Mouse (Mus musculus): Measurements from ENCODE around the gene Mfsd13b.

The Mfsd13b gene

GRCm38 (mm10) chr7:120982968-120983367, 659 bp downstream of the Mfsd13b start:
- in situ Hi-C loops (cut with MboI, MseI): no loop called here

- in situ Hi-C loops (cut with MboI, MseI): no loop called here
Measured at GRCm38 (mm10) chr7:120991191-120991590, 8.9 kb downstream of the Mfsd13b start.

GRCm38 (mm10) chr7:120999021-120999530, 16.8 kb downstream of the Mfsd13b start:
- in situ Hi-C loops (cut with MboI, MseI): no loop called here

DNA sequence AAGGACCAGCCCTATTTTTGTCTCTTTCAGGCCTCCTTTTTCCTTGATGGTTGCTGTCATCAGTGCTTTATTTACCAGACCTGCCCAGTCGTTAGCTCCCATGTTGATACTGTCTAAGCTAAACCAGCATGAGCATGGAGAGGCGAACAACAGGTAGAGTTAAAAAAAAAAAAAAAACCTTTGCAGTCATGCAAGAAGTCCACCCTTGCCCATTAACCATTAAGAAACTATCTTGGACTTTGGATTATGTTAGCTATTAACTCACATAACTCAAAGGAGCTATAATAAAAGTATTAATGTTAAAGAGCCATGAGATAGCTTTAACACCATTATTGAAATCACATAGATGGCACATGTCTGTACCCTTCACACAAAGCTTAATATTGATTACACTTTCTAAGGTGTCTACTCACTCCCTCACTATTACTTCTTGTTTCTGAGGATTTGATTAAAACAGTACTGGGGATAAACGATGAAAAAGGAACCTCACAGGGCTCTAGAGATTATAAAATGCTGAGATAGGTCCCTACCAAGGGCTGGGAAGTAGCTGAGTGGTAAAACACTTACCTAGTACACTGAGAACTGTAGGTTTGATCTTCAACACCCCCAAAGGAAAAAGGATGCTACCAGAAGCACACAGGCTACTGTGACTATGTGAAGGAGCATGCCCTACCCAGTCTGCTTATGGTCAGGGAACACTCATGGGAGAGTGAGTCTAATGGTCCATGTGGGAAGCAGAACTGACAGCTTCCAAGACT, 17.9 kb downstream of the Mfsd13b start:
- in situ Hi-C loops (cut with MboI, MseI): no loop called here

GRCm38 (mm10) chr7:121001879-121002278, 19.6 kb downstream of the Mfsd13b start:
- in situ Hi-C loops (cut with MboI, MseI): no loop called here

DNA sequence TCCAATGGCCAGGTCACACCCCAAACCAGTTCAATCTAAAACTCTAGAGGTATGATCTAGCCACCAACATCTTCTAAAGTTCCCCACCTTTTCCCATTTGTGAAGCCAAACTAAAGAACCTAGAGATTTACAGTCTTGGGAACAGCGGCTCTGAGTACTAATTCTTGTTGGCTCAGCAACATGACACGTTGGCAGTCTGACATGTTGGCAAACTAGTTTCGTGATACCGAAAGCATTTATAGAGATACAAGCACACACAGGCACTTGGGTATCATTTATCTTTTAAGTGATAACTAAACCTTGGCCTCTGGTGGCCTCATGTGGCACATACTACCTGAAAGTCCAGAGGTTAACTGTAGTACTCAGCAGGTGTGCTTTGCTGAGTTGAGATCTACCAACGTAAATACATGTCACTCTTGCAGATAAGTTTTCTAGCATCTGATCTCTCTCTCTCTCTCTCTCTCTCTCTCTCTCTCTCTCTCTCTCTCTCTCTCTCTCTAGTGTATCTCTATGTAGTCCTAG, 20.2 kb downstream of the Mfsd13b start:
- in situ Hi-C loops (cut with MboI, MseI): no loop called here

GRCm38 (mm10) chr7:121003793-121004418, 21.6 kb downstream of the Mfsd13b start:
- in situ Hi-C loops (cut with MboI, MseI): no loop called here

DNA sequence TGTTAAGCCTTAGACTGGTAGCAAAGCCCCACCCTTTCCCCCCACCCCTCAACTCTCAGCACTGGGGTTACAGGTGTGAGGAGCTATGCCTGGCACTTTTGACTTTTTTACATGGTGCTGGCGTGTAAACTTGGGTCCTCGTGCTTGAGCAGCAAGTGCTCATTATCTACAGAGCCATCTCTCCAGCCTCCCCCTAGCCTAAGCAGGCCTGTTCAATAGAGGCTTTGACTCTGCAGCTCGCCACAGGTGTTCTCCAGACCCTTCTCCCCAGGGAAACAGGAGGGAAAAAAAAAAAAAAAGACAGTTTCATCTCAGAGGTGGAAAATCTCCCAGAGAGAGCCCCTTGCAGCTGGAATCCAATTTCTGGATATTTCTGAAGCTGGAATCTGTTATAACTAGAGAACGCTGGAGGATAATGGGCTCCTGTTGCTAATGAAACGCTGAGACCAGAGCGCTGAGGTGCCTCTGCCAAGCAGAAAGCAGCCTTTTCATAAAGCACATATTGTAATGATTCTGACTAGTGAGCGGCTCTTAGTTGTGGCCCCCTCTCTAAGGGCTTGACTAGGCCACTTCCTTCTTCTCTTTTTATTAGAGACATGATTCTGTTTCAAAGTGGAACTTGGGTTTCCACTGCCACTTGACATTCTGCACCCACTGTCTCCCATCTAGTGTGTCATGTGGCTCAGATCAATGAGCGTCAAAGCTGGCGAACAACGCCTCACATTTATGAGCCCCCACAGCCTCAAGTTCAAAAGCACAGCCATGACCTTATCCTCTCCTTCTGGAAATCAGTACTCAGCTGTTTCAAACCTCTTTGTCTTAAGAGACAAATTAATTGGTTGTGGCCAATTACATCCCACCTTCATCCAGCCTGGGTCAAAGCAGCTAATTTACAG, 29.7 kb downstream of the Mfsd13b start:
- in situ Hi-C loops (cut with MboI, MseI): no loop called here

DNA sequence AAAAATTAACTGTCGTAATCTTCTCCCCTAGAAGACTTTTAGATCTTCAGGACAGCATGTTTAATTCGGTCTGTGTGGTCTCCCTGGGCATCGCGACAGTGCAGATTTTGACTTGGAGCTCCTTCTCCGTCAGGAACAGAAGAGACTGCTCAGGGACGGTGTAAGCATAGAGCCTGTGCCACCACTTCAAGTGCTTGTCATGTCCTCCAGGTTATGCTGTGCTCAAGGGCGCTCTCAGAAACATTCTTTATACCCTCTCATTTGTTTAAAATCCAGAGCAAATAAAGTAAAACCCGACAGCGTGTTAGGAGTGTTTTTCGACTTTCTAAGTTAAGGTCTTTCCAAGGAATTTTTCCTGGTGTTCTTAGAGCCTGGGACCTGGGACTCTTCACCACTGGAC, 32.2 kb downstream of the Mfsd13b start:
- in situ Hi-C loops (cut with MboI, MseI): no loop called here

GRCm38 (mm10) chr7:121018778-121019177, 36.5 kb downstream of the Mfsd13b start:
- in situ Hi-C loops (cut with MboI, MseI): no loop called here

GRCm38 (mm10) chr7:121020277-121020676, 38.0 kb downstream of the Mfsd13b start:
- in situ Hi-C loops (cut with MboI, MseI): no loop called here

DNA sequence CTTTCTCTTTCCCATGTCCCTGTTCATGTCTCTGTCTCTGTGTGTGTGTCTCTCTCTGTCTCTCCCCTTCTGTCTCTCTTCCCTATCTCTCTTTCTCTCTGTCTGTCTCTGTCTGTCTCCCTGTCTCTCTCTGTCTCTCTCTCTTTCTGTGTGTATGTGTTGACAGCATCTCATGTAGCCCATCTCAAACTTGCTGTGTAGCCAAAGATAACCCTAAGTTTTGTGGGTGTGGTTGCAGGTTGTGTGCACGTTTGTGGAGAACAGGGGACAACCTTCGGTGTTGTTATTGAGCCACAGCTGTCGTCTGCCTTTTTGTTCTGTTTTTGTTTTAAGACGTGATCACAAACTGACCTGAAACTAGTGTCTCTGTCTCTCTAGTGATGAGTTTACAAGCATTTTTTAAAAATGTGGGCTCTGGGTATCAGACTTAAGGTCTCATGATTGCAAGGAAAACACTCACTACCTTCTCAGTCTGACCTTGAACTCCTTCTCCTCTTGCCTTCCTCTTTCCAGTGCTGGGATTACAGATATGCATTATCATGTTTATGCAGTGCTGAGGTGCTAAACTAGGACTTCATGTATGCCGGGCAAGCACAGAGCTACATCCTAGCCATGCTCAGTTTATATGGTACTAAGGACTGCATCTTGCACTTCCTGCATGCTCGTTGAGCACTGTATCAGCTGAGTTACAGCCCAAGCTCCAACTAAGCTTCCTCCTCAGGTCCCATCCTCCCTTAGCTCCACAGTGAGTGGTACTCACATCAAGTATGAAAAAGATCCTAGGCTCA, 43.1 kb downstream of the Mfsd13b start:
- in situ Hi-C loops (cut with MboI, MseI): no loop called here

DNA sequence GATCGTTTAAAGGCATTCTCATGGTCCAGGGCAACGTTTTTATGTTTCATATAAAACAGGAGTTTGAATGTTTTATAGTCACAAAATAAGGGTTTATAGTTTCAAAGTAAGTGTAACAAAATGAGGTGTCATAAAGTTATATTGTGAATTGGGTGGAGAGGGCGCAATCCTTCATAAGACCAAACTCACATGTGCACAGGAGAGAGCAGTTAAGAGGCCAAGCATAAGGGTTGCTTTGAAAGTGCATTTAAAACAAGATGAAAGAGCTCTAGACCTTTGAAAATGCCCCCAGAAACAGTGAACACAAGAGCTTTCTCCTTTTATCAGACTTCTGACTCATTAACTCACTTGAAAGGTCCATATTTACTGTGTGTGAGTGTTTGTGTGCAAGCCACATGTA, 44.0 kb downstream of the Mfsd13b start:
- in situ Hi-C loops (cut with MboI, MseI): no loop called here

GRCm38 (mm10) chr7:121029947-121030346, 47.6 kb downstream of the Mfsd13b start:
- in situ Hi-C loops (cut with MboI, MseI): loop anchor here (5.0 kb wide), 1 partner anchor 193 kb away; no protein-coding TSS in a partner anchor

- in situ Hi-C loops (cut with MboI, MseI): loop anchor here (5.0 kb wide), 1 partner anchor 197 kb away; no protein-coding TSS in a partner anchor
Measured at GRCm38 (mm10) chr7:121033856-121034652, 51.7 kb downstream of the Mfsd13b start, which contains the start of gene Mettl9. Mettl9 (plus strand) TSS chr7:121034445.

DNA sequence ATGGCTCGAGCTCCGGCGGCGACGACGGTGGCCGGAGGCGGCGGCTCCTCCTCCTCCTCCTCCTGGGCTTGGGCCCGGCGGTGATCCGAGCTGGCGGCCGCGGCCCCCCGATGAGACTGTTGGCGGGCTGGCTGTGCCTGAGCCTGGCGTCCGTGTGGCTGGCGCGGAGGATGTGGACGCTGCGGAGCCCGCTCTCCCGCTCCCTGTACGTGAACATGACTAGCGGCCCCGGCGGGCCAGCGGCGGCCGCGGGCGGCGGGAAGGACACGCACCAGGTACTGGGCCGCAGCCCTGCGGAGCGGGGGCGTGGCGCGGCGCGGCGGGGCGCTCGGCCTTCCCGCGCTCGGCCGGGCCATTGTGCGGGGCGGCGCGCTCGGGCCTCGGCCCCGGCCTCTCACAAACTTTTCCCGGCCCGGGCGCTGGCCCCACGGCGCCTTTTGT, 52.4 kb downstream of the Mfsd13b start:
- in situ Hi-C loops (cut with MboI, MseI): loop anchor here (5.0 kb wide), 1 partner anchor 197 kb away; no protein-coding TSS in a partner anchor

DNA sequence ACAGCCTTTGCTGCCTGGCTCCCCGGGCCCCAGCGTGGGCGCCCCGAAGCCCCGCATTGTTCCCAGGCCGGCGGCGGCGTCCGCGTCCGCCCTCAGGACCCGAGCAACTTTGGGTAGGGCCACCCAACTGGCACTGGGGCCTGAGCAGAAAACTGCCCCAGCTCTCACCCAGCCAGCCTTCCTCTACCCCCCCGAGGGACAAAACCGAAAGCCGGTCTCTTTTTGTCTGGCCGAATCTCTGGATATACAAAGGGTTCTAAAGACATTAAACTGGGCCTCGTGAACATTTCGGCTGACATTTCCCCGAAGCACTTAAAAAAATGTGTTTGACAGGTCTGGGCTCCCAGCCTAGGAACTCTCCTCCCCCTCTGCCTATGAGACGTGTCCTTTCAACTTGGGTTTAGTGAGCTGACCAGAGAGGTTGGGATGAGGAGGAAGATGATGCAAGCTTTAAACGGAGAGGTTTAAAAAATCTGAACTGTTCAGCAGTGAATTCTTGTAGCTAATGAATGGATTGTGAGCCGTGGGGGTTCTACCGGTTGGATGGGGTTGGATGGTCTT, 52.9 kb downstream of the Mfsd13b start:
- in situ Hi-C loops (cut with MboI, MseI): no loop called here

DNA sequence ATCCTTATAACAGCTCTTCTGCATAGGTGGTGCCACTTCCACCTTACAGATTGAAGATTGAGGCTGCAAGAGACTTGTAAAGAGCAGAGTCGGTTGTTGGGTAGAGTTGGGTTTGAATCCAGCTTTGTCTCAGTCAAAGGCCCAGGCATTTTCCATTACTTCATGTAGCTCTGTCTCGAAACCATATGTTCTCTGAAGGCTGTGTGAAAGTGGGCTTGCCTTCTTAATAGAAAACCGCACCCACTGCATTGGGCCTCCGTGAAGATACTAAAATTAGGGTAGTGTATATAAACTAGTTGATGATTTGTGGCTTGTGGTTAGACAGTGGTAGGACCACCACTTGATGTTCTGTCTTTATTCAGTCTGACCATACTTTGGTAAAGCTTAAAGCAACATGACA, 58.3 kb downstream of the Mfsd13b start:
- in situ Hi-C loops (cut with MboI, MseI): no loop called here

DNA sequence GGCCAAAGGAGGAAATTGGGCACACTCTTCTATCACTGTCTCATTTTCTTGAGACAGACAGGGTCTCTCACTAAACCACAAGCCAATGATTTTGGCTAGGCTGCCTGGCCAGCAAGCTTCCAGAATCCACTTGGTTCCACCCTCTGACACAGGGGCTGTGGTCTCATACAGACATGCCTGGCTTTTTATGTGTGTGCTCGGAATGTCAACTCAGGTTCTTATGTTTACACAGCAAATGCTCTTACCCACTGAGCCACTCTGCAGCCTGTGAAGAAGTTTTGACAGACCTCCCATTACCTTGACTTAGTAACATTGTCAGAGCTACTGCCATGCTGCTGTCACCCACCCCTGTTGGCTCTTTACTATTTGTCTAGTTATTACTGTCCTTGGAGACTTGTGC, 59.7 kb downstream of the Mfsd13b start:
- in situ Hi-C loops (cut with MboI, MseI): no loop called here

- in situ Hi-C loops (cut with MboI, MseI): no loop called here
Measured at GRCm38 (mm10) chr7:121043004-121043403, 60.7 kb downstream of the Mfsd13b start.

All from T-helper 1 cell (primary cell).